ENCODE assay signal across 11 mouse cellular contexts in genomic region chr9:91378411-91379299, GRCm38 (mm10). TPM values are rescaled to one million over a fixed set of nuclear protein-coding genes. Genes with fewer than 3 reads are reported as not detected.
DNase-seq lines count a peak whose midpoint lies in the region; ATAC-seq and TF ChIP-seq lines count a peak whose summit lies in the region.
"Had no signal": no experiment of that assay in that cellular context is flagged by ENCODE, and none has a peak within 500 bp of the region (broad histone marks: within the 10 kb centered on the region; RNA-seq: fewer than 3 reads in every experiment).

No protein-coding gene starts in this region.

- H3K4me1 ChIP-seq in E14TG2a.4 (replicated peaks; ENCODE audit: low read depth, low read length) (peaks cover 37% of the 10 kb centered on the region), G1E (ENCODE audit: insufficient read depth, low read depth, low read length) (no peaks in the 10 kb centered on the region)
- peaks cover 8% of the 10 kb centered on the region for H3K4me1 ChIP-seq in embryonic facial prominence, embryonic 15.5 days
- H3K4me1 ChIP-seq in limb, embryonic 13.5 days, result peaks cover 9% of the 10 kb centered on the region; the same call in 1 of the 2 replicates
- H3K4me1 ChIP-seq in kidney, embryonic 15.5 days, result peaks cover 9% of the 10 kb centered on the region
- H3K4me1 ChIP-seq in stomach, postnatal 0 days (replicated peaks; ENCODE audit: control insufficient read depth, insufficient read depth), result no peaks in the 10 kb centered on the region

- no peak for TF ChIP-seq EP300 in stomach, postnatal 0 days (optimal IDR thresholded peaks at IDR 0.05)

- WGBS in embryonic facial prominence, embryonic 15.5 days, result under 1% methylated on average over 48 of the region's 48 CpGs
- 1% methylated on average over 48 of the region's 48 CpGs for WGBS in limb, embryonic 13.5 days
- 1% methylated on average over 48 of the region's 48 CpGs for WGBS in kidney, embryonic 15.5 days
- WGBS in stomach, postnatal 0 days, result 2% methylated on average over 48 of the region's 48 CpGs

- no peak overlapping the region for H3K27ac ChIP-seq in embryonic facial prominence, embryonic 15.5 days (replicated peaks)
- H3K27ac ChIP-seq in limb, embryonic 13.5 days, result no peak overlapping the region
- no peak overlapping the region for H3K27ac ChIP-seq in kidney, embryonic 15.5 days
- H3K27ac ChIP-seq in stomach, postnatal 0 days (replicated peaks), result no peak overlapping the region

- H3K4me3 ChIP-seq in E14TG2a.4 (replicated peaks; ENCODE audit: low read length), result peak overlapping the region; percentile 45
- peak overlapping the region; percentile 13; the same call in 1 of the 2 replicates for H3K4me3 ChIP-seq in G1E (ENCODE audit: low read depth, low read length)
- peak overlapping the region; percentile 11; the same call in 1 of the 2 replicates for H3K4me3 ChIP-seq in embryonic facial prominence, embryonic 15.5 days (replicated peaks)
- H3K4me3 ChIP-seq in limb, embryonic 13.5 days, result no peak overlapping the region
- no peak overlapping the region for H3K4me3 ChIP-seq in kidney, embryonic 15.5 days (replicated peaks)
- H3K4me3 ChIP-seq in stomach, postnatal 0 days (ENCODE audit: low read depth, low read length), result no peak overlapping the region

- TF ChIP-seq CTCF in E14TG2a.4 (conservative IDR thresholded peaks at IDR 0.05; ENCODE audit: low read length) (no peak), G1E (IDR thresholded peaks at IDR 0.05; ENCODE audit: low read depth, low read length) (no peak)
- TF ChIP-seq CTCF in stomach, postnatal 0 days (IDR thresholded peaks at IDR 0.05; ENCODE audit: low read depth), result no peak

- peak overlapping the region; percentile 21; the same call in 1 of the 2 replicates for H3K4me2 ChIP-seq in embryonic facial prominence, embryonic 15.5 days (replicated peaks)
- peak overlapping the region; percentile 5; the same call in 1 of the 2 replicates for H3K4me2 ChIP-seq in limb, embryonic 13.5 days (replicated peaks)
- no peak overlapping the region for H3K4me2 ChIP-seq in kidney, embryonic 15.5 days
- no peak overlapping the region for H3K4me2 ChIP-seq in stomach, postnatal 0 days (replicated peaks; ENCODE audit: low read depth)

- H3K36me3 ChIP-seq in E14TG2a.4 (ENCODE audit: insufficient read depth, low read length) (no peaks in the 10 kb centered on the region), G1E (replicated peaks) (no peaks in the 10 kb centered on the region)
- H3K36me3 ChIP-seq in embryonic facial prominence, embryonic 15.5 days, result no peaks in the 10 kb centered on the region
- H3K36me3 ChIP-seq in limb, embryonic 13.5 days, result no peaks in the 10 kb centered on the region
- no peaks in the 10 kb centered on the region for H3K36me3 ChIP-seq in kidney, embryonic 15.5 days
- H3K36me3 ChIP-seq in stomach, postnatal 0 days (ENCODE audit: control insufficient read depth, insufficient read depth, low read length), result no peaks in the 10 kb centered on the region

- DNase-seq in G1E (ENCODE audit: low spot score), result no peak
- DNase-seq in adrenal gland, adult (ENCODE audit: inconsistent age in 2 of 2, low spot score in 1 of 2), result no peak
- no peak for DNase-seq in stomach, postnatal 0 days (ENCODE audit: low spot score)
- DNase-seq: spleen, adult 18-20 months had no signal

- H3K27me3 ChIP-seq in E14TG2a.4 (ENCODE audit: insufficient read depth, low read length) (peaks cover 96% of the 10 kb centered on the region), G1E (ENCODE audit: insufficient read depth, low read length) (no peaks in the 10 kb centered on the region)
- H3K27me3 ChIP-seq in embryonic facial prominence, embryonic 15.5 days, result peaks cover 97% of the 10 kb centered on the region
- peaks cover 97% of the 10 kb centered on the region for H3K27me3 ChIP-seq in limb, embryonic 13.5 days
- H3K27me3 ChIP-seq in kidney, embryonic 15.5 days, result peaks cover 100% of the 10 kb centered on the region
- H3K27me3 ChIP-seq in stomach, postnatal 0 days (ENCODE audit: control insufficient read depth, insufficient read depth, low read length), result peaks cover 34% of the 10 kb centered on the region

- ATAC-seq in G1E (ENCODE audit: extremely low read depth, insufficient number of reproducible peaks, low FRiP score, poor library complexity, severe bottlenecking), result no peak
- ATAC-seq in embryonic facial prominence, embryonic 15.5 days (ENCODE audit: insufficient number of reproducible peaks, low FRiP score, low TSS enrichment, low read depth), result no peak
- ATAC-seq in limb, embryonic 13.5 days (ENCODE audit: low FRiP score, low read depth), result no peak
- no peak for ATAC-seq in kidney, embryonic 15.5 days (replicated peaks; ENCODE audit: low FRiP score)
- ATAC-seq in activated CD4-positive, CD25-positive, alpha-beta regulatory T cell, adult 4 months, result no peak
- ATAC-seq in stomach, postnatal 0 days (ENCODE audit: low FRiP score, low TSS enrichment), result no peak

- H3K9ac ChIP-seq in embryonic facial prominence, embryonic 15.5 days, result no peak overlapping the region
- no peak overlapping the region for H3K9ac ChIP-seq in limb, embryonic 13.5 days
- no peak overlapping the region for H3K9ac ChIP-seq in kidney, embryonic 15.5 days
- H3K9ac ChIP-seq in stomach, postnatal 0 days (ENCODE audit: low read length), result no peak overlapping the region

- 0 out of 2 replicates have a peak, but pooled peaks cover 3% of the 10 kb centered on the region for H3K9me3 ChIP-seq in E14TG2a.4 (ENCODE audit: low read length)
- peaks cover 57% of the 10 kb centered on the region for H3K9me3 ChIP-seq in G1E (replicated peaks)
- H3K9me3 ChIP-seq in embryonic facial prominence, embryonic 15.5 days (replicated peaks), result no peaks in the 10 kb centered on the region
- H3K9me3 ChIP-seq in limb, embryonic 13.5 days, result no peaks in the 10 kb centered on the region
- no peaks in the 10 kb centered on the region for H3K9me3 ChIP-seq in kidney, embryonic 15.5 days (replicated peaks)
- no peaks in the 10 kb centered on the region for H3K9me3 ChIP-seq in stomach, postnatal 0 days (ENCODE audit: control insufficient read depth, low read length)

RNA-seq across cellular contexts. Expression of gene Zic1, which starts 13.0 kb away (rescaled TPM):
- total RNA-seq in G1E (2014; fragmentation: Nextera tagmentation) (not detected in 2 replicates), G1E (2017) (0.05 and 0.06 TPM in 2 replicates)
- not detected in 2 replicates for polyA plus RNA-seq in G1E (2012)
- polyA plus RNA-seq in embryonic facial prominence, embryonic 15.5 days (2015; fragmentation: Nextera tagmentation; extraction: Ambion mirVana), result 0.26 and 0.61 TPM in 2 replicates
- polyA plus RNA-seq in limb, embryonic 13.5 days (2015; fragmentation: Nextera tagmentation; extraction: Ambion mirVana), result 0.22 and 0.28 TPM in 2 replicates
- not detected in 2 replicates for polyA plus RNA-seq in kidney, embryonic 15.5 days (2015; fragmentation: Nextera tagmentation; extraction: Ambion mirVana)
- not detected for polyA plus RNA-seq in activated CD4-positive, CD25-positive, alpha-beta regulatory T cell, adult 4 months (2017; shearing (Covaris generic))
- polyA plus RNA-seq in stomach, postnatal 0 days (2015; fragmentation: Nextera tagmentation; extraction: Ambion mirVana), result not detected in 2 replicates
- polyA plus RNA-seq: kidney, embryonic 16.5 days; lung, embryonic 16.5 days had no signal

RNA-seq across cellular contexts. Expression of gene Zic4, which starts 16.4 kb away (rescaled TPM):
- total RNA-seq in G1E (2014; fragmentation: Nextera tagmentation), result not detected in 2 replicates
- total RNA-seq in G1E (2017), result 0.16 and 0.23 TPM in 2 replicates
- polyA plus RNA-seq in G1E (2012), result not detected in 2 replicates
- 0.64 and 1.5 TPM in 2 replicates for polyA plus RNA-seq in embryonic facial prominence, embryonic 15.5 days (2015; fragmentation: Nextera tagmentation; extraction: Ambion mirVana)
- polyA plus RNA-seq in limb, embryonic 13.5 days (2015; fragmentation: Nextera tagmentation; extraction: Ambion mirVana), result 0.33 and 0.41 TPM in 2 replicates
- polyA plus RNA-seq in kidney, embryonic 15.5 days (2015; fragmentation: Nextera tagmentation; extraction: Ambion mirVana), result not detected in 2 replicates
- polyA plus RNA-seq in activated CD4-positive, CD25-positive, alpha-beta regulatory T cell, adult 4 months (2017; shearing (Covaris generic)), result not detected
- polyA plus RNA-seq in stomach, postnatal 0 days (2015; fragmentation: Nextera tagmentation; extraction: Ambion mirVana), result not detected in 2 replicates
- polyA plus RNA-seq: kidney, embryonic 16.5 days; lung, embryonic 16.5 days had no signal

Comparison
In these comparisons a context has a peak if more than half of its experiments do, and no peak if none do; other contexts are left out.
1. H3K4me3 ChIP-seq: peak in E14TG2a.4 (single experiment), G1E (single experiment) and embryonic facial prominence, embryonic 15.5 days (single experiment); none in limb, embryonic 13.5 days (single experiment), kidney, embryonic 15.5 days (single experiment) and stomach, postnatal 0 days (single experiment).
2. H3K4me2 ChIP-seq: peak in embryonic facial prominence, embryonic 15.5 days (single experiment) and limb, embryonic 13.5 days (single experiment); none in kidney, embryonic 15.5 days (single experiment) and stomach, postnatal 0 days (single experiment).